Mouse (Mus musculus): ENCODE data around the gene Prr13.

- TF ChIP-seq POLR2A (IDR thresholded peaks at IDR 0.05; ENCODE audit: low read depth, low read length), result no peak
- TF ChIP-seq CTCF (IDR thresholded peaks at IDR 0.05; ENCODE audit: borderline replicate concordance, insufficient read depth, low read length), result no peak
Measured at GRCm38 (mm10) chr15:102421437-102421836, 37.4 kb upstream of the Prr13 start.

Data from embryonic fibroblast, embryonic 13.5 days (primary cell).